In genomic region chr12:70885576-70885975, GRCm38 (mm10) we compare ENCODE assay signal across 17 mouse cellular contexts.
"Had no signal": no experiment of that assay in that cellular context is flagged by ENCODE, and none has a peak within 500 bp of the region (broad histone marks: within the 10 kb centered on the region; RNA-seq: fewer than 3 reads in every experiment).

No protein-coding gene starts in this region.

- H3K9ac ChIP-seq: liver, embryonic 13.5 days; lung, embryonic 14.5 days had no signal

- H3K4me3 ChIP-seq: layer of hippocampus, adult 2 months; left cerebral cortex, adult 2 months; liver, embryonic 13.5 days had no signal

- H3K27ac ChIP-seq: kidney, postnatal 0 days; layer of hippocampus, adult 2 months; left cerebral cortex, adult 2 months; liver, embryonic 13.5 days; macrophage; stomach, postnatal 0 days had no signal

- DNase-seq: kidney, adult 2 months; kidney, postnatal 25 days; layer of hippocampus, postnatal 36 days; liver, embryonic 13.5 days; lung, embryonic 14.5 days; midbrain, embryonic 14.5 days; right cerebral cortex, adult 18-20 months; right cerebral cortex, postnatal 14 days; right cerebral cortex, postnatal 4 days; thymus, adult 2 months; thymus, postnatal 25 days had no signal

- H3K27me3 ChIP-seq: liver, embryonic 13.5 days had no signal

- H3K4me2 ChIP-seq: liver, embryonic 13.5 days; lung, embryonic 14.5 days; midbrain, embryonic 11.5 days had no signal

- H3K9me3 ChIP-seq: liver, embryonic 13.5 days had no signal

- H3K4me1 ChIP-seq: liver, embryonic 13.5 days had no signal
